Mouse (Mus musculus): Measurements from ENCODE around the gene Nemp1.

DNA sequence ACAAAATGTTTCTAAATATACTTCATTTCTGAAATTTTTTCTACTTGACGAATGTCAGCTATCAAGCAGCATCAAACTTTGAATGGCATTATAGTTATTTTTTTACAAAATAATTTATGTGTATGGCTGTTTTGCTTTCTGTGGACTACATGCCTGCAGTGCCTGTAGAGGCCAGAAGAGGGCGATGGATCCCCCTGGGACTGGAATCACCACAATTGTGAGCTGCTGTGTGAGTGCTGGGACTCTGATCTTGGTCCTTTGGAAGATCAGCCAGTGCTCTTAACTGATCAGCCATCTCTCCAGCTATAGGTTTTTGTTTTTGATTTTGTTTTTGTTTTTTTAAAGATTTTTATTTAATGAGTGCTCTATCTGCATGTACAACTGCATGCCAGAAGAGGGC is 4.6 kb downstream of the Nemp1 start:
- TF ChIP-seq ZC3H11A (IDR thresholded peaks at IDR 0.05; ENCODE audit: borderline replicate concordance, low read depth, low read length) = no peak
- TF ChIP-seq HCFC1 (IDR thresholded peaks at IDR 0.05; ENCODE audit: borderline replicate concordance, insufficient read depth, low read length) = no peak
- TF ChIP-seq CHD2 (IDR thresholded peaks at IDR 0.05; ENCODE audit: low read depth, low read length) = no peak
- no peak for TF ChIP-seq MAFK (IDR thresholded peaks at IDR 0.05; ENCODE audit: insufficient read depth, low read depth, low read length)
